Mouse (Mus musculus): ENCODE measurements around the gene Kcns1. TPM values are rescaled to one million over a fixed set of nuclear protein-coding genes. Genes with fewer than 3 reads are reported as not detected.

Kcns1 gene
- polyA plus RNA-seq, 1 experiment from 2014 or later, result 0.29 TPM

- Histone ChIP-seq H3K27ac (ENCODE audit: low read length) (no peak overlapping the region), H3K4me3 (ENCODE audit: low read length) (no peak overlapping the region), H3K27me3 (ENCODE audit: control insufficient read depth, insufficient read depth, low read length) (peaks cover 9% of the 10 kb centered on the region), H3K4me1 (ENCODE audit: control insufficient read depth, insufficient read depth, low read length) (no peaks in the 10 kb centered on the region), H3K9me3 (replicated peaks; ENCODE audit: control insufficient read depth, low read length) (no peaks in the 10 kb centered on the region), H3K4me2 (ENCODE audit: low read depth, low read length) (no peak overlapping the region), H3K9ac (ENCODE audit: low read length) (no peak overlapping the region), H3K36me3 (ENCODE audit: control insufficient read depth, insufficient read depth) (no peaks in the 10 kb centered on the region)
- 75% methylated on average over 11 of the region's 11 CpGs for WGBS
- no peak for ATAC-seq (replicated peaks; ENCODE audit: extremely low read depth, insufficient read depth, low FRiP score)
Observed at GRCm38 (mm10) chr2:164161515-164162055, 9.3 kb downstream of the Kcns1 start.

DNA sequence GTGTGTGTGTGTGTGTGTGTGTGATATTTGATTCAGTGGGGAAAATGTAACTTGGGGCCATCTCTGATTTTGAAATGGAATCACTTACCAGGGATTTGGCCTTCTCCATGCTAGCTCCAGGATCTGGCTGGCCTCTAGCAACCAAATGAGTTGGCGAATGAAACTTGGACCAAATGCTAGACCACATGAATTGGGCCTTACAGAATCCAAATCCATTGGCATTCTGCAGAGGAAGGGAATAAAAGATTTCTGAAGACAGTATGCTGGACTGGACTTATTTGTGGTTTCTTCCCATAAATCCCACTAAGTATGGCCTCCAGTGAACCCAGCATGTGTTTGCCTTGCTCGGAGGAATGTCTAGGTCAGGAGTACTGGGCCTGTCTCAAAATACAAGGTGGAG lies 12.1 kb downstream of the Kcns1 start:
- Histone ChIP-seq H3K27me3 (ENCODE audit: control insufficient read depth, insufficient read depth, low read length) (no peaks in the 10 kb centered on the region; the same call in 1 of the 2 replicates), H3K9me3 (replicated peaks; ENCODE audit: control insufficient read depth, low read length) (no peaks in the 10 kb centered on the region), H3K4me1 (ENCODE audit: control insufficient read depth, insufficient read depth, low read length) (no peaks in the 10 kb centered on the region), H3K27ac (ENCODE audit: low read length) (no peak overlapping the region), H3K36me3 (ENCODE audit: control insufficient read depth, insufficient read depth) (no peaks in the 10 kb centered on the region), H3K4me3 (ENCODE audit: low read length) (no peak overlapping the region), H3K4me2 (ENCODE audit: low read depth, low read length) (no peak overlapping the region), H3K9ac (ENCODE audit: low read length) (no peak overlapping the region)
- WGBS, result 89% methylated on average over 2 of the region's 2 CpGs
- ATAC-seq (replicated peaks; ENCODE audit: extremely low read depth, insufficient read depth, low FRiP score), result no peak

GRCm38 (mm10) chr2:164156158-164156557 lies 14.8 kb downstream of the Kcns1 start:
- H3K9me3 ChIP-seq (replicated peaks; ENCODE audit: control insufficient read depth, low read length), result no peaks in the 10 kb centered on the region
- H3K4me2 ChIP-seq (ENCODE audit: low read depth, low read length), result no peak overlapping the region
- ATAC-seq (replicated peaks; ENCODE audit: extremely low read depth, insufficient read depth, low FRiP score), result no peak
- no peaks in the 10 kb centered on the region for H3K4me1 ChIP-seq (ENCODE audit: control insufficient read depth, insufficient read depth, low read length)
- no peak overlapping the region for H3K27ac ChIP-seq (ENCODE audit: low read length)
- H3K27me3 ChIP-seq (ENCODE audit: control insufficient read depth, insufficient read depth, low read length), result no peaks in the 10 kb centered on the region
- no peak overlapping the region for H3K9ac ChIP-seq (ENCODE audit: low read length)
- no peak overlapping the region for H3K4me3 ChIP-seq (ENCODE audit: low read length)
- 83% methylated on average over 7 of the region's 7 CpGs for WGBS
- peaks cover 15% of the 10 kb centered on the region for H3K36me3 ChIP-seq (ENCODE audit: control insufficient read depth, insufficient read depth)

GRCm38 (mm10) chr2:164154007-164154406 lies 16.9 kb downstream of the Kcns1 start:
- Histone ChIP-seq H3K4me3 (ENCODE audit: low read length) (no peak overlapping the region), H3K27me3 (ENCODE audit: control insufficient read depth, insufficient read depth, low read length) (no peaks in the 10 kb centered on the region), H3K9ac (ENCODE audit: low read length) (no peak overlapping the region), H3K4me1 (ENCODE audit: control insufficient read depth, insufficient read depth, low read length) (peaks cover 7% of the 10 kb centered on the region), H3K4me2 (ENCODE audit: low read depth, low read length) (no peak overlapping the region), H3K36me3 (ENCODE audit: control insufficient read depth, insufficient read depth) (peaks cover 15% of the 10 kb centered on the region), H3K27ac (ENCODE audit: low read length) (no peak overlapping the region), H3K9me3 (replicated peaks; ENCODE audit: control insufficient read depth, low read length) (no peaks in the 10 kb centered on the region)
- ATAC-seq (replicated peaks; ENCODE audit: extremely low read depth, insufficient read depth, low FRiP score), result no peak
- 91% methylated on average over 10 of the region's 10 CpGs for WGBS

GRCm38 (mm10) chr2:164152341-164152740 lies 18.6 kb downstream of the Kcns1 start:
- no peak overlapping the region for H3K27ac ChIP-seq (ENCODE audit: low read length)
- no peak for ATAC-seq (replicated peaks; ENCODE audit: extremely low read depth, insufficient read depth, low FRiP score)
- no peak overlapping the region for H3K4me2 ChIP-seq (ENCODE audit: low read depth, low read length)
- no peak overlapping the region for H3K4me3 ChIP-seq (ENCODE audit: low read length)
- H3K36me3 ChIP-seq (ENCODE audit: control insufficient read depth, insufficient read depth), result peaks cover 15% of the 10 kb centered on the region
- H3K9me3 ChIP-seq (replicated peaks; ENCODE audit: control insufficient read depth, low read length), result no peaks in the 10 kb centered on the region
- H3K27me3 ChIP-seq (ENCODE audit: control insufficient read depth, insufficient read depth, low read length), result no peaks in the 10 kb centered on the region
- H3K9ac ChIP-seq (ENCODE audit: low read length), result no peak overlapping the region
- H3K4me1 ChIP-seq (ENCODE audit: control insufficient read depth, insufficient read depth, low read length), result peaks cover 7% of the 10 kb centered on the region
- WGBS, result 88% methylated on average over 11 of the region's 11 CpGs

GRCm38 (mm10) chr2:164150086-164150760 lies 20.7 kb downstream of the Kcns1 start:
- Histone ChIP-seq H3K27me3 (ENCODE audit: control insufficient read depth, insufficient read depth, low read length) (no peaks in the 10 kb centered on the region), H3K9ac (ENCODE audit: low read length) (no peak overlapping the region), H3K9me3 (replicated peaks; ENCODE audit: control insufficient read depth, low read length) (no peaks in the 10 kb centered on the region), H3K27ac (ENCODE audit: low read length) (peak overlapping the region; percentile 24; the same call in 1 of the 2 replicates), H3K4me3 (ENCODE audit: low read length) (no peak overlapping the region), H3K36me3 (ENCODE audit: control insufficient read depth, insufficient read depth) (peaks cover 15% of the 10 kb centered on the region), H3K4me1 (ENCODE audit: control insufficient read depth, insufficient read depth, low read length) (peaks cover 7% of the 10 kb centered on the region), H3K4me2 (ENCODE audit: low read depth, low read length) (no peak overlapping the region)
- ATAC-seq (replicated peaks; ENCODE audit: extremely low read depth, insufficient read depth, low FRiP score), result peak; percentile 45; the same call in 1 of the 2 replicates
- WGBS, result 40% methylated on average over 14 of the region's 14 CpGs

GRCm38 (mm10) chr2:164146556-164146955 lies 24.4 kb downstream of the Kcns1 start:
- H3K9me3 ChIP-seq (replicated peaks; ENCODE audit: control insufficient read depth, low read length), result no peaks in the 10 kb centered on the region
- ATAC-seq (replicated peaks; ENCODE audit: extremely low read depth, insufficient read depth, low FRiP score), result no peak
- H3K4me1 ChIP-seq (ENCODE audit: control insufficient read depth, insufficient read depth, low read length), result peaks cover 16% of the 10 kb centered on the region
- H3K9ac ChIP-seq (ENCODE audit: low read length), result no peak overlapping the region
- no peaks in the 10 kb centered on the region for H3K27me3 ChIP-seq (ENCODE audit: control insufficient read depth, insufficient read depth, low read length)
- H3K27ac ChIP-seq (ENCODE audit: low read length), result no peak overlapping the region
- H3K36me3 ChIP-seq (ENCODE audit: control insufficient read depth, insufficient read depth), result no peaks in the 10 kb centered on the region; the same call in 1 of the 2 replicates
- 93% methylated on average over 12 of the region's 12 CpGs for WGBS
- H3K4me2 ChIP-seq (ENCODE audit: low read depth, low read length), result no peak overlapping the region
- no peak overlapping the region for H3K4me3 ChIP-seq (ENCODE audit: low read length)

- H3K36me3 ChIP-seq (ENCODE audit: control insufficient read depth, insufficient read depth), result no peaks in the 10 kb centered on the region
- H3K4me2 ChIP-seq (ENCODE audit: low read depth, low read length), result no peak overlapping the region
- no peaks in the 10 kb centered on the region for H3K9me3 ChIP-seq (replicated peaks; ENCODE audit: control insufficient read depth, low read length)
- no peak for ATAC-seq (replicated peaks; ENCODE audit: extremely low read depth, insufficient read depth, low FRiP score)
- no peak overlapping the region for H3K9ac ChIP-seq (ENCODE audit: low read length)
- H3K4me1 ChIP-seq (ENCODE audit: control insufficient read depth, insufficient read depth, low read length), result peaks cover 13% of the 10 kb centered on the region
- WGBS, result 75% methylated on average over 10 of the region's 10 CpGs
- no peak overlapping the region for H3K27ac ChIP-seq (ENCODE audit: low read length)
- no peak overlapping the region for H3K4me3 ChIP-seq (ENCODE audit: low read length)
- H3K27me3 ChIP-seq (ENCODE audit: control insufficient read depth, insufficient read depth, low read length), result no peaks in the 10 kb centered on the region
Observed at GRCm38 (mm10) chr2:164144541-164144940, 26.4 kb downstream of the Kcns1 start.

DNA sequence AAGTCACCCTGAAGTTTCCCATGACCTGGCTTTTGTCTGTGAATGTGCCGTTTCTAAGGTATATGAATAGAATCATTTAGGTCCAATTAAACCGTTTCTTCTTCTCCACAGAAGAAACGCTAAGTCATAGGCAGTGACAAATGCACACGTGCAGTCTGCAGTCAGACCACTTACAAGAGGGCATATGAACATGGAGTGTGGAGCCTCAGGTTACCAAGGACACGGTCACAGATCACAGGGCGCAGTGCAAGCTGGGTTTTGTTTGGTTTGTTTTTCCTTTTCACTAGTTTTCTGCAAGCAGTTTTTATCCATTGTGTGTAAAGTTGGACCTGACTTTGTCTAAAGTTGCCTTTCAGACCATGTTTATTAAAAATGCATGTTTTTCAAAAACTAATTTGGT lies 26.9 kb downstream of the Kcns1 start:
- no peaks in the 10 kb centered on the region for H3K27me3 ChIP-seq (ENCODE audit: control insufficient read depth, insufficient read depth, low read length)
- H3K27ac ChIP-seq (ENCODE audit: low read length), result no peak overlapping the region
- H3K4me1 ChIP-seq (ENCODE audit: control insufficient read depth, insufficient read depth, low read length), result peaks cover 13% of the 10 kb centered on the region
- H3K4me3 ChIP-seq (ENCODE audit: low read length), result no peak overlapping the region
- H3K9ac ChIP-seq (ENCODE audit: low read length), result no peak overlapping the region
- H3K36me3 ChIP-seq (ENCODE audit: control insufficient read depth, insufficient read depth), result no peaks in the 10 kb centered on the region
- no peak overlapping the region for H3K4me2 ChIP-seq (ENCODE audit: low read depth, low read length)
- WGBS, result 77% methylated on average over 6 of the region's 6 CpGs
- H3K9me3 ChIP-seq (replicated peaks; ENCODE audit: control insufficient read depth, low read length), result no peaks in the 10 kb centered on the region
- ATAC-seq (replicated peaks; ENCODE audit: extremely low read depth, insufficient read depth, low FRiP score), result no peak

All from heart, embryonic 16.5 days (tissue).